Mouse (Mus musculus): ENCODE measurements around the gene Asic2. TPM values are rescaled to one million over a fixed set of nuclear protein-coding genes. Genes with fewer than 3 reads are reported as not detected.
A peak's percentile ranks its signal among the peaks of the same experiment; 100 is the strongest.

Asic2 gene
- total and polyA plus RNA-seq, 2 experiments from 2014 or later, result 19.8 to 60.2 TPM

- DNase-seq (ENCODE audit: low spot score), result peak; percentile 52
- Histone ChIP-seq H3K27ac (ENCODE audit: low read depth, low read length) (no peak overlapping the region), H3K9me3 (ENCODE audit: low read length) (no peaks in the 10 kb centered on the region), H3K4me2 (ENCODE audit: low read depth, low read length, poor library complexity, severe bottlenecking) (no peak overlapping the region), H3K27me3 (ENCODE audit: insufficient read depth, low read length) (no peaks in the 10 kb centered on the region), H3K4me1 (ENCODE audit: insufficient read depth, low read length) (no peaks in the 10 kb centered on the region), H3K9ac (replicated peaks; ENCODE audit: low read length, poor library complexity, severe bottlenecking) (no peak overlapping the region), H3K4me3 (ENCODE audit: low read depth, low read length) (no peak overlapping the region), H3K36me3 (ENCODE audit: insufficient read depth, low read length) (no peaks in the 10 kb centered on the region)
- no peak for ATAC-seq (ENCODE audit: low FRiP score)
- TF ChIP-seq CTCF (IDR thresholded peaks at IDR 0.05), result peak; percentile 71
- 72% methylated on average over 17 of the region's 17 CpGs for WGBS
These were observed 1095.5 kb downstream of the Asic2 start for GRCm38 (mm10) chr11:80872509-80873474.

- TF ChIP-seq CTCF (IDR thresholded peaks at IDR 0.05), result no peak
- ATAC-seq (ENCODE audit: low FRiP score) (no peak), DNase-seq (ENCODE audit: low spot score) (no peak)
- Histone ChIP-seq H3K9me3 (ENCODE audit: low read length) (no peaks in the 10 kb centered on the region), H3K4me2 (ENCODE audit: low read depth, low read length, poor library complexity, severe bottlenecking) (no peak overlapping the region), H3K4me1 (ENCODE audit: insufficient read depth, low read length) (no peaks in the 10 kb centered on the region), H3K27ac (ENCODE audit: low read depth, low read length) (no peak overlapping the region), H3K27me3 (ENCODE audit: insufficient read depth, low read length) (no peaks in the 10 kb centered on the region), H3K9ac (replicated peaks; ENCODE audit: low read length, poor library complexity, severe bottlenecking) (no peak overlapping the region), H3K36me3 (ENCODE audit: insufficient read depth, low read length) (no peaks in the 10 kb centered on the region), H3K4me3 (ENCODE audit: low read depth, low read length) (no peak overlapping the region)
- WGBS, result 93% methylated on average over 1 of the region's 1 CpGs
These were observed 1100.2 kb downstream of the Asic2 start for GRCm38 (mm10) chr11:80868039-80868438.

- no peaks in the 10 kb centered on the region for H3K36me3 ChIP-seq (ENCODE audit: insufficient read depth, low read length)
- no peak overlapping the region for H3K4me3 ChIP-seq (ENCODE audit: low read depth, low read length)
- no peak for TF ChIP-seq CTCF (IDR thresholded peaks at IDR 0.05)
- DNase-seq (ENCODE audit: low spot score) (no peak), ATAC-seq (ENCODE audit: low FRiP score) (no peak)
- no peaks in the 10 kb centered on the region for H3K9me3 ChIP-seq (ENCODE audit: low read length)
- no peak overlapping the region for H3K9ac ChIP-seq (replicated peaks; ENCODE audit: low read length, poor library complexity, severe bottlenecking)
- 93% methylated on average over 7 of the region's 7 CpGs for WGBS
- H3K4me2 ChIP-seq (ENCODE audit: low read depth, low read length, poor library complexity, severe bottlenecking), result no peak overlapping the region
- H3K27me3 ChIP-seq (ENCODE audit: insufficient read depth, low read length), result no peaks in the 10 kb centered on the region
- H3K4me1 ChIP-seq (ENCODE audit: insufficient read depth, low read length), result no peaks in the 10 kb centered on the region
- H3K27ac ChIP-seq (ENCODE audit: low read depth, low read length), result no peak overlapping the region
These were observed 1105.3 kb downstream of the Asic2 start for GRCm38 (mm10) chr11:80862941-80863340.

- H3K9ac ChIP-seq (replicated peaks; ENCODE audit: low read length, poor library complexity, severe bottlenecking), result no peak within 1 kb of the TSS
- DNase-seq (ENCODE audit: low spot score) (no peak), ATAC-seq (ENCODE audit: low FRiP score) (no peak)
- no peaks in the 10 kb centered on the region for H3K36me3 ChIP-seq (ENCODE audit: insufficient read depth, low read length)
- no peak for TF ChIP-seq CTCF (IDR thresholded peaks at IDR 0.05)
- H3K27ac ChIP-seq (ENCODE audit: low read depth, low read length), result no peak within 1 kb of the TSS
- H3K4me2 ChIP-seq (ENCODE audit: low read depth, low read length, poor library complexity, severe bottlenecking), result no peak within 1 kb of the TSS
- WGBS, result 75% methylated on average over 10 of the region's 10 CpGs
- no peaks in the 10 kb centered on the region for H3K27me3 ChIP-seq (ENCODE audit: insufficient read depth, low read length)
- H3K4me1 ChIP-seq (ENCODE audit: insufficient read depth, low read length), result no peaks in the 10 kb centered on the region; the same call in 1 of the 2 replicates
- H3K9me3 ChIP-seq (ENCODE audit: low read length), result no peaks in the 10 kb centered on the region
- no peak within 1 kb of the TSS for H3K4me3 ChIP-seq (ENCODE audit: low read depth, low read length)
These were observed 1110.2 kb downstream of the Asic2 start, which contains the start of gene Spaca3 for GRCm38 (mm10) chr11:80858065-80858464. Spaca3 (plus strand) TSS chr11:80858365.

- TF ChIP-seq CTCF (IDR thresholded peaks at IDR 0.05), result no peak
- Histone ChIP-seq H3K4me1 (ENCODE audit: insufficient read depth, low read length) (no peaks in the 10 kb centered on the region; the same call in 1 of the 2 replicates), H3K9ac (replicated peaks; ENCODE audit: low read length, poor library complexity, severe bottlenecking) (no peak overlapping the region), H3K9me3 (ENCODE audit: low read length) (no peaks in the 10 kb centered on the region), H3K36me3 (ENCODE audit: insufficient read depth, low read length) (no peaks in the 10 kb centered on the region), H3K27me3 (ENCODE audit: insufficient read depth, low read length) (no peaks in the 10 kb centered on the region), H3K27ac (ENCODE audit: low read depth, low read length) (no peak overlapping the region), H3K4me2 (ENCODE audit: low read depth, low read length, poor library complexity, severe bottlenecking) (no peak overlapping the region), H3K4me3 (ENCODE audit: low read depth, low read length) (no peak overlapping the region)
- 79% methylated on average over 2 of the region's 2 CpGs for WGBS
- ATAC-seq (ENCODE audit: low FRiP score), result no peak
- no peak for DNase-seq (ENCODE audit: low spot score)
These were observed 1111.4 kb downstream of the Asic2 start for GRCm38 (mm10) chr11:80856827-80857226.

GRCm38 (mm10) chr11:80854908-80855307 lies 1113.3 kb downstream of the Asic2 start:
- WGBS, result 65% methylated on average over 7 of the region's 7 CpGs

More at GRCm38 (mm10) chr11:80854908-80855307, 1113.3 kb downstream of the Asic2 start:
- H3K27ac ChIP-seq (ENCODE audit: low read depth, low read length), result no peak overlapping the region
- no peaks in the 10 kb centered on the region for H3K27me3 ChIP-seq (ENCODE audit: insufficient read depth, low read length)
- TF ChIP-seq CTCF (IDR thresholded peaks at IDR 0.05), result no peak
- ATAC-seq (ENCODE audit: low FRiP score) (no peak), DNase-seq (ENCODE audit: low spot score) (no peak)
- no peak overlapping the region for H3K9ac ChIP-seq (replicated peaks; ENCODE audit: low read length, poor library complexity, severe bottlenecking)
- H3K4me2 ChIP-seq (ENCODE audit: low read depth, low read length, poor library complexity, severe bottlenecking), result no peak overlapping the region
- no peaks in the 10 kb centered on the region for H3K9me3 ChIP-seq (ENCODE audit: low read length)
- H3K36me3 ChIP-seq (ENCODE audit: insufficient read depth, low read length), result no peaks in the 10 kb centered on the region
- no peak overlapping the region for H3K4me3 ChIP-seq (ENCODE audit: low read depth, low read length)
- H3K4me1 ChIP-seq (ENCODE audit: insufficient read depth, low read length), result no peaks in the 10 kb centered on the region; the same call in 1 of the 2 replicates

All from midbrain, postnatal 0 days (tissue).